Mouse (Mus musculus) heart, embryonic 11.5 days (tissue): Measurements from ENCODE around the gene Tmem56. TPM values are rescaled to one million over a fixed set of nuclear protein-coding genes. Genes with fewer than 3 reads are reported as not detected.

Source experiments
- ATAC-seq: fragments of 200-750 bp; cut with Nextera tagmentation; replicated peaks from 2 replicates; pipeline ENCODE4 v1.8.0; 2017; ENCODE audit warnings: moderate library complexity; ENCODE audit not compliant: insufficient number of reproducible peaks, low FRiP score, low TSS enrichment
- H3K27ac ChIP-seq: fragments of 300-500 bp; sonication (generic); 2 replicates; pipeline ENCODE4 v1.5.1; 2014; ENCODE audit warnings: mild to moderate bottlenecking, low read depth, low read length
- H3K27me3 ChIP-seq: fragments of 300-500 bp; sonication (generic); 2 replicates; pipeline ENCODE4 v1.6.1; 2014; ENCODE audit warnings: mild to moderate bottlenecking, low read length, mixed read lengths; ENCODE audit not compliant: control insufficient read depth, insufficient read depth
- H3K36me3 ChIP-seq: fragments of 300-500 bp; sonication (generic); 2 replicates; pipeline ENCODE4 v1.6.1; 2014; ENCODE audit warnings: mild to moderate bottlenecking, low read length, moderate library complexity, mixed read lengths; ENCODE audit not compliant: control insufficient read depth, insufficient read depth
- H3K4me1 ChIP-seq: fragments of 300-500 bp; sonication (generic); 2 replicates; pipeline ENCODE4 v1.6.1; 2014; ENCODE audit warnings: low read length; ENCODE audit not compliant: control insufficient read depth, insufficient read depth
- H3K4me2 ChIP-seq: fragments of 300-500 bp; sonication (generic); 2 replicates; pipeline ENCODE4 v1.6.1; 2014; ENCODE audit warnings: mild to moderate bottlenecking, moderate library complexity
- H3K4me3 ChIP-seq: fragments of 300-500 bp; sonication (generic); 2 replicates; pipeline ENCODE4 v1.5.1; 2014; ENCODE audit warnings: low read depth, low read length
- H3K9ac ChIP-seq: fragments of 300-500 bp; sonication (generic); 2 replicates; pipeline ENCODE4 v1.6.1; 2014; ENCODE audit warnings: mild to moderate bottlenecking, low read depth, low read length, moderate library complexity
- H3K9me3 ChIP-seq: fragments of 300-500 bp; sonication (generic); replicated peaks from 2 replicates; pipeline ENCODE4 v1.6.1; 2016; ENCODE audit warnings: low read length; ENCODE audit not compliant: control insufficient read depth
- WGBS: fragments of 180-500 bp; shearing (Covaris S2); extraction: QIAGEN DNeasy Blood & Tissue Kit; methylation state at CpG from one replicate; pipeline ENCODE4 v1.1.7; 2014; ENCODE audit not compliant: insufficient replicate concordance; 5-methylcytosine and 5-hydroxymethylcytosine counted together
- polyA plus RNA-seq: library from polyadenylated mRNA; unstranded; fragments of >200 nt; fragmentation: Nextera tagmentation; extraction: Ambion mirVana; gene quantifications from 2 replicates; pipeline ENCODE4 v1.2.1, GENCODE M21; 2014

Tmem56 gene
- polyA plus RNA-seq, result 1.8 and 2.5 TPM in 2 replicates

DNA sequence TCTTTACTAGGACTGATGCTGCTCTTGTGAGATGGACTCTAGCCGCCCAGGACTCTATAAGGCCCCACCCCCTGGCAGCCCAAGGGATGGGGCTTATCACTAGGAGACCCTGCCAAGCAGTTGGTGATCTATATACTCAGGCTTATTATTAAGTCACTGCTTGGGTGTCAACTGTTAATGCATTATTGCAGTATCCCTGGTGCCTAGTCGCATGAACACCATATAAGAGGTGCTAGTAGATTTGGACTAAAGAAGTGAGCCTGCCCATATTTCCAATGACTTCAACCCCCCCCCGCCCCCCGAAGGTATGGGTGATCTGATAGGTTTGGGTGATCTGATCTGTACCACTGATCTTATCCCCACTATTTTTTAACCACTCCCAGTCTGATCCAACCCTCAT, at the start of gene Tmem56:
Gene Tmem56 (minus strand): TSS at position 101 of the 400 bp plus-strand sequence.
- H3K9ac ChIP-seq, result no peak within 1 kb of the TSS
- H3K4me3 ChIP-seq, result no peak within 1 kb of the TSS
- H3K4me1 ChIP-seq, result no peaks in the 10 kb centered on the region
- H3K27ac ChIP-seq, result no peak within 1 kb of the TSS
- no peaks in the 10 kb centered on the region for H3K9me3 ChIP-seq
- H3K36me3 ChIP-seq, result no peaks in the 10 kb centered on the region
- no peak within 1 kb of the TSS for H3K4me2 ChIP-seq
- no peaks in the 10 kb centered on the region for H3K27me3 ChIP-seq
- no peak for ATAC-seq
- WGBS, result 76% methylated on average over 4 of the region's 4 CpGs

GRCm38 (mm10) chr3:121330244-121330646, 47.3 kb upstream of the Tmem56 start:
- no peak overlapping the region for H3K27ac ChIP-seq
- WGBS, result 70% methylated on average over 7 of the region's 7 CpGs

DNA sequence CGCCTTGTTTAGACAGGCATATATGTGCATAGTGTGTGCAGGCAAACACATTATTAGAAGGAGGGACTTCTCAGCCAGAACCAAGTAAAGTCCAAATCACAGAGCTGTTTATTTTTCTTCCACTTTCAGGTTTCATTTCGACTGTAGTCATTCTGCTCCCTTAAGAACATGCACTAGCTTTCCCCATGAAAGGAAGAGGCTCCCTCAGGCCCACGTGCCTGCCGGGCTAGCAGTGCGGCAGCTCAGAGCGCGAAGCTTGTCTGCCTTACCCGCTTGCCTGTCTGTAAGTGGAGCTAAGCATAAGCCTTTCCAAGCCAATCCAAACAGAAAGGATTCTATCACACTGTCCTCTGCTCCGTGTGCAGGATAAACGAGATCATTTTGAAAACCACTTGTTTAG, 46.7 kb upstream of the Tmem56 start:
- no peak for ATAC-seq
- H3K9me3 ChIP-seq, result no peaks in the 10 kb centered on the region
- no peak overlapping the region for H3K27ac ChIP-seq
- no peak overlapping the region for H3K4me2 ChIP-seq
- no peaks in the 10 kb centered on the region for H3K4me1 ChIP-seq
- H3K9ac ChIP-seq, result no peak overlapping the region
- H3K4me3 ChIP-seq, result no peak overlapping the region
- WGBS, result 57% methylated on average over 10 of the region's 10 CpGs
- no peaks in the 10 kb centered on the region; the same call in 1 of the 2 replicates for H3K36me3 ChIP-seq
- no peaks in the 10 kb centered on the region for H3K27me3 ChIP-seq

More at GRCm38 (mm10) chr3:121330244-121330646, 47.3 kb upstream of the Tmem56 start:
- Histone ChIP-seq H3K4me1 (no peaks in the 10 kb centered on the region), H3K4me2 (no peak overlapping the region), H3K9ac (no peak overlapping the region), H3K36me3 (no peaks in the 10 kb centered on the region; the same call in 1 of the 2 replicates), H3K4me3 (no peak overlapping the region), H3K27me3 (no peaks in the 10 kb centered on the region), H3K9me3 (no peaks in the 10 kb centered on the region)
- no peak for ATAC-seq

- no peak overlapping the region for H3K4me2 ChIP-seq
- H3K4me3 ChIP-seq, result no peak overlapping the region
- no peaks in the 10 kb centered on the region for H3K27me3 ChIP-seq
- no peak overlapping the region for H3K27ac ChIP-seq
- no peaks in the 10 kb centered on the region for H3K4me1 ChIP-seq
- H3K36me3 ChIP-seq, result no peaks in the 10 kb centered on the region
- H3K9ac ChIP-seq, result no peak overlapping the region
- H3K9me3 ChIP-seq, result 0 out of 2 replicates have a peak, but pooled peaks cover 3% of the 10 kb centered on the region
- 91% methylated on average over 5 of the region's 5 CpGs for WGBS
- no peak for ATAC-seq
These were observed 44.5 kb upstream of the Tmem56 start for GRCm38 (mm10) chr3:121327406-121327805.

- H3K4me2 ChIP-seq, result no peak overlapping the region
- H3K9ac ChIP-seq, result no peak overlapping the region
- no peak for ATAC-seq
- H3K36me3 ChIP-seq, result no peaks in the 10 kb centered on the region
- H3K4me3 ChIP-seq, result no peak overlapping the region
- WGBS, result 93% methylated on average over 15 of the region's 15 CpGs
- no peak overlapping the region for H3K27ac ChIP-seq
- no peaks in the 10 kb centered on the region for H3K27me3 ChIP-seq
- H3K4me1 ChIP-seq, result no peaks in the 10 kb centered on the region
- 0 out of 2 replicates have a peak, but pooled peaks cover 3% of the 10 kb centered on the region for H3K9me3 ChIP-seq
These were observed 40.5 kb upstream of the Tmem56 start for GRCm38 (mm10) chr3:121323371-121323770.

- Histone ChIP-seq H3K4me1 (no peaks in the 10 kb centered on the region), H3K9ac (no peak overlapping the region), H3K27me3 (no peaks in the 10 kb centered on the region), H3K4me2 (no peak overlapping the region), H3K9me3 (0 out of 2 replicates have a peak, but pooled peaks cover 3% of the 10 kb centered on the region), H3K36me3 (no peaks in the 10 kb centered on the region), H3K27ac (no peak overlapping the region), H3K4me3 (no peak overlapping the region)
- ATAC-seq, result no peak
- WGBS, result 68% methylated on average over 1 of the region's 1 CpGs
These were observed 38.0 kb upstream of the Tmem56 start for GRCm38 (mm10) chr3:121320896-121321295.

DNA sequence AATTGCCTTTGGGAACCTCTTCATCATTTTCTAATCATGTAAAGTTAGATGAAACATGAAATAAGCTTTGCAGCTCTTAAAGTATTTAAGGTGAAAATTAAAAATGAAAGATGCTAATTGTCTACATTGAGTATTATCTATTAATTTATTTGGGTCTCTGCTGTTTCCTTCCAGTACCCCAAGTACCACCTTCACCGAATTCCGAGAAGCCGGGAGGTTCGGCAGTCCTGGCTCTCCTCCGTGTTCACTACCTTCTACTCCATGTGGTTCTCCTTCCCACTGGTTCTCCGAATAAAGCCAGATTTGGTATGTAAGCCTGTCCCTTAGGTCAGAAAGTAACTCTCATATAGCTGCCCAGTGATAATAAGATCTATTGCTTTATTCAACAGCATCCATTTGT, 37.0 kb upstream of the Tmem56 start:
- Histone ChIP-seq H3K4me2 (no peak overlapping the region), H3K9me3 (0 out of 2 replicates have a peak, but pooled peaks cover 3% of the 10 kb centered on the region), H3K36me3 (0 out of 2 replicates have a peak, but pooled peaks cover 3% of the 10 kb centered on the region), H3K4me3 (no peak overlapping the region), H3K4me1 (no peaks in the 10 kb centered on the region), H3K9ac (no peak overlapping the region), H3K27me3 (no peaks in the 10 kb centered on the region), H3K27ac (no peak overlapping the region)
- 91% methylated on average over 6 of the region's 6 CpGs for WGBS
- ATAC-seq, result no peak

DNA sequence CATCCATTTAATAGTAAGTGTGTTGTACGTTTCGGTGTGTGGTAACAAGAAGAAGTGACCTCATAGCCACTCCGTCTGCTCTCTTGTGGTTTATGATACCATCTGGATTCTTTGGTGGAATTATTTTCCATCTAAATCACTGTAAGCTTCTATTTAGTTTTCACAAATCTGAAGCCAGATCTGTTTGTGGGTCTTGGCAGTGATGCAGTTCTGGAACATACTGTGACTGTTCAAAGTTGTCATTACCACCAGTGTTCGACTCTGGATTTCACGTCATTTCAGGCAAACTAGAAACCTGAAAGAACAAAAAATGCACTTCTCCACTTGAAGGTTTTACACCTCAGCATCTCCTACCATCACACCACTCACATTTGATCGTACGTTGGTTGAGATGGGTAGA, 32.6 kb upstream of the Tmem56 start:
- Histone ChIP-seq H3K4me2 (no peak overlapping the region), H3K27me3 (no peaks in the 10 kb centered on the region), H3K4me3 (no peak overlapping the region), H3K9ac (no peak overlapping the region), H3K4me1 (no peaks in the 10 kb centered on the region), H3K36me3 (0 out of 2 replicates have a peak, but pooled peaks cover 3% of the 10 kb centered on the region), H3K27ac (no peak overlapping the region), H3K9me3 (no peaks in the 10 kb centered on the region)
- no peak for ATAC-seq
- 96% methylated on average over 7 of the region's 7 CpGs for WGBS

GRCm38 (mm10) chr3:121314149-121314548, 31.3 kb upstream of the Tmem56 start:
- WGBS, result 79% methylated on average over 6 of the region's 6 CpGs
- no peaks in the 10 kb centered on the region for H3K9me3 ChIP-seq
- H3K4me1 ChIP-seq, result no peaks in the 10 kb centered on the region
- H3K27me3 ChIP-seq, result no peaks in the 10 kb centered on the region
- no peak overlapping the region for H3K4me3 ChIP-seq
- no peak overlapping the region for H3K27ac ChIP-seq
- H3K36me3 ChIP-seq, result 0 out of 2 replicates have a peak, but pooled peaks cover 3% of the 10 kb centered on the region
- H3K4me2 ChIP-seq, result no peak overlapping the region
- H3K9ac ChIP-seq, result no peak overlapping the region
- no peak for ATAC-seq
